Mouse (Mus musculus) frontal cortex, postnatal 25 days (tissue): ENCODE results near the gene Gamt.

Experiments used
- DNase-seq, 2 experiments: peaks; one replicate each; pipeline ENCODE4 v3.0.0; 2022; ENCODE audit warnings: low spot score in 2 of 2

Gene Gamt

DNA sequence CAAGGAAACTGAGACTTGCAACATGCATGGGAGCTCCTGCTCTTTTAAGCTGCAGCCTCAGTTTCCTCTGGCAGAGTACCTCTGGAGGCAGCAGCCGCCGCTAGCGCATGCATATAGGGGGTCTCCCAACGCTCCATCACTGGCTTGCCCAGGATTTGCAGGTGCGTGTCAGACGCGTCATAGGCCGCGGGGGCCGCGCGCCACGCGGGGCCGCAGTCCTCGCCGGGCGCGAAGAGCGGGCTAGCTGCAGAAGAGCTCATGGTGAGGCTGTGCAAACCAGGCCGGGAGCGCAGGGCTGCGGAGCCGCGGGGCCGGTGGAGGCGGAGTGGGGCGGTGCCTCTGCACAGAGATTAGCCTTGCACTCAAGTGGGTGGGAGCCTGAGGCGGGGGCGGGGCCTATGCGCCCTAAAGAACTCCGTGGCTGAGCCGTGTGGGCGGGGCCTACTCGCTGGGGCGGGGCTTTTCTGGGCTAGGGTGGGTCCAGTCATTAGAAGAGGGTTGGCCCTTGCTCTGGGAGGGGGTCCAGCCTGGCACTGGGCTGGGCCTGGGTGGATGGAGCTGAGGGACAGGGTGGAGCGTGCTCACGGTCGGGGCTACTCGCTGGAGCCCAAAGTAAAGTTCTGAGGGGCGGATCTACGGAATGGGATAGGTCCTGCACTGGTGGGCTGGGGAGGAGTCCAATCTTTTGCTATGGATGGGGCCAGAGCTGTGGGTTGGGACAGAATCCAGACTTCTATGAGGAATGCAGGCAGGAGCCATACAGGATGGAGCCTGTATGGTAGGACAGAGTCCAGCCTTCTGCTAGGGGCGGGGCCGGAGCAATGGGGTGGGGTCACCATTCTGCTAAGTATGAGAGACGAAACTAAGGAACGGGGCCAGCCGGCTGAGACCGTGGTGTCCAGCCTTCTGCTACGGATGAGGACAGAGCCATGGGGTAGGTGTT lies at the start of gene Gamt, which contains the start of gene Dazap1:
Gene Gamt (minus strand): TSS at position 371 of the 943 bp plus-strand sequence.
Gene Dazap1 (plus strand): TSS at position 845 of the 943 bp plus-strand sequence.
- DNase-seq: peak; percentile 74 to 81

DNA sequence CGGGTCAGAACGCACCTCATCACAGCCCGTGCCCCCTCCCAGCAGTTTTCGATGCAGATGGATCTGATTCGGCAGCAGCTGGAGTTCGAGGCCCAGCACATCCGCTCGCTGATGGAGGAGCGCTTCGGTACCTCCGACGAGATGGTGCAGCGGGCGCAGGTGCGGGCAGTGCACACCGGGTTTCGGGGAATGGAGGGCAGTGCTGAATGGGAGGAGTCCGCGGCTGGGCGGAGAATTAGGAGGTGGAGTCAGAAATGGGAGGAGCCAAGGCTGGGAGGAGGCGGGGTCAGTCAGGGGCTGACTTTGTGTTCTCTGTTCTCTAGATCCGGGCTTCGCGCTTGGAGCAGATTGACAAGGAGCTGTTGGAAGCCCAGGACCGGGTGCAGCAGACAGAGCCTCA lies 44.0 kb upstream of the Gamt start:
- no peak for DNase-seq

DNA sequence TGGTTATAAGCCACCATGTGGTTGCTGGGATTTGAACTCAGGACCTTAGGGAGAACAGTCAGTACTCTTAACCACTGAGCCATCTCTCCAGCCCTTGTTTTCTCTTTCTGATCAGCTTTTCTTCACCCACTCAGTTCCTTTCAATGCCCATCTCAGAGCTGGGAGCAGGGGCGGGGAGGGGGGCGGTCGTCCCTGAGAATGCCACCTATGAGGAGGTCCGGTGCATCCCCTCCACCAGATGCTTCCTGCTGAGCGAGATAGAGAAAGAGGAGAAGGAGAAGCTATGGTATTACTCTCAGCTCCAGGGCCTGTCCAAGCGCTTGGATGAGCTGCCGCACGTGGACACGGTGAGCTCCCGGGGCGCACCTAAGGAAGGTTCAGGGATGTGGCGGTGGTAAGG lies 43.6 kb upstream of the Gamt start:
- DNase-seq: no peak

DNA sequence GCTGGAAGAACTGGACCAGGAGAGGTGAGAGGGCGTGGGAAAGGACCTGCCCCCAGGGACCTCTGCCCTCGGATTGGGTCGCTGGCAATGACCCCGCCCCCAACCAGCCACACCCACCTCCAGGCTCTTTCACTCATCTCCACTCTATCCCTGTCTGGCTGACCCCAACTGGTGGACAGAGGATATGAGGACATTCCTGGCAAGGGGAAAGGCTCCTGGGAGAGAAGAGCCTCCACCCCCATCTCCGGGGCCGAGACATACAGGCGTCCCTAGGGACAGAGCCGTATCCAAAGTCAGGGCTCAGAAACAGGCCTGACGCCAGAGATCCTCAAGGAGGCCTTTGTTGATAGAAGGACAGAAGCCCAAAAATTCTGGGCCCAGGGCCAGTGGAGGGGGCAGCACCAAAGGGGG lies 41.7 kb upstream of the Gamt start:
- no peak for DNase-seq

DNA sequence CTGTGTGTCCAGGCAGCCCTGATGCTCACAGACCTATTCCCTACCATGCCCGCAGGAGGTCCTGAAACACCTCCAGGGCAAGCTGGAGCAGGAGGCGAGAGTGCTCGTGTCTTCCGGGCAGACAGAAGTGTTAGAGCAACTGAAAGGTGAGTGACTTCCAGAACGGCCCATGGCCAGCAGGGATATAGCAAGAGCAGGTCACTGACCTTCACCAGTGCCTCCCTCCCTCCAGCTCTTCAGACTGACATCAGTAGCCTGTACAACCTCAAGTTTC lies 41.2 kb upstream of the Gamt start:
- DNase-seq: no peak

DNA sequence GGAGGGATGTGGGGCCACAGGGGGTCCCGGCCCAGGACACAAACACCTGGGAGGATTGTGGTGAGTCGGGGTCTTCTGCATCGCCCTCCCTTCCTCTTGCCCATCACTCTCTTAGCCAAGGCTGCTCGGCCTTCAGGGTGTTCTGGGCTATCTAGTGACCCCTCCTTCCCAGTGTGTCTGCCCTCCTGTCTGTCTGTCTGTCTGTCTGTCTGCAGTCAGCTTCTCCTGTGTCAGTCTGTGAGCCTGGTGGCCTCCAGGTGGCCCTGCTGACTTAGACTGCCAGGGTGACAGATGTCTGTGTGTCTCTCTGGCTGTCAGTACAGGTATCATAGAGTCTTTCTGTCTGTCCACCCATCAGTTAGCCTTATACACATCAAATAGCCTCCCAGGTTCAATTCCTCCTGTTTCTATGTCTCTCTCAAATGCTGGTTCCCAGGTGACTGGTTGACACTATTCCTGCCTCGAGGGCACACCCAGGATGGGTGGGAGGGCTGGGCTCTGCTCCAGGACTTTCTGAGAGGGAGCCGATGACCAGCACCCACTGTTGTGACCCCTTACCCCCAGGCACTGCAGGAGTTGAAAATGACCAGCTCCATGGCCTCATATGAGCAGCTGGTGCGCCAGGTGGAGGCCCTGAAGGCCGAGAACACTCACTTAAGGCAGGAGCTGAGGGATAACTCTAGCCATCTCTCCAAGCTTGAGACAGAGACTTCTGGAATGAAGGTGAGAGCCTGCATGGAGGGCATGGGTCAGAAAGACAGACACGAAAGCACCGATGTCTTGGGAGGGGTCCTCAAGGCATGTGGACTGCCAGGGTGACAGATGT lies 40.7 kb upstream of the Gamt start:
- no peak for DNase-seq

DNA sequence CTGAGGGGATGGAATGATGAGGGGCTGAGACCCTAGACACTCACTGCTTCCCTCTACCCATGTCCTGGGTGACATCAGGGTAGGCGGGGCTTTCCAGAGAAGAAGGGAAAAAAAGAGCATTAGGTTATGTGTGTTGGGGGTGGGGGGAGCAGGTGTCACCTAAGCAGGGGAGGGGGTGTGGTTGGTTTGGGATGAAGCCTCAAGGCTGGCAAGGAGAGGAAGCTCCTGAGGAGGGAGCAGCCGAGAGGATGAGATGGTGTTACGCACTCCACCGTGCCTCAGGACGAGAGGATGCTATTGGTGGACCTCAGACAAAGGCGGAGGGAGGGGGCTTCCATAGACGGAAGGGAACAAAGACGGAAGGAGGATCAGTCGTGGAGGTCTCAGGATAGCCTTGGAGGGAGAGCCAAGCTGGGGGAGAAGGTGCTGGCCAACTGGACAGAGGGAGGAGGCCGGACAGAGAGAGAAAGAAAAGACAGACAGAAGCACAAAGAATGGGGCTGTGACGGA lies 39.9 kb upstream of the Gamt start:
- no peak for DNase-seq

DNA sequence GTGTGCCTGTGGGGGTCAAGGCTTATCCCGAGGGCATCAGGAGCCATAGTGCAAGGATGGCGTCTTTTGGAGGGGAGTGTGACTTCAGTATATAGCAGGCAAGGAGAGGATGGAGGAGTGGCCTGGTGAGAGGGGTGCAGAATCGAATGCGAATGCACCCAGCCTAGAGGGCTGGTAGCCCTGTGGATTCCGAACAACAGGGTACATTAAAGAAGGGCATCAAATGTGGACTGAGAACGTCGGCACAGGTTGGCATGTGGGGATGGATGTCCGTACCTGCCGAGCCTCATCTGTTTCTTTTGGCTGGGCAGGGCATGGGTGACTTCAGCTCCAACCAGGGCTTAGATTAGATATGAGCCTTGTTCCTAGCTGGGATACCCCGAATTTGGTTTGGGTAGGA lies 39.0 kb upstream of the Gamt start:
- no peak for DNase-seq

DNA sequence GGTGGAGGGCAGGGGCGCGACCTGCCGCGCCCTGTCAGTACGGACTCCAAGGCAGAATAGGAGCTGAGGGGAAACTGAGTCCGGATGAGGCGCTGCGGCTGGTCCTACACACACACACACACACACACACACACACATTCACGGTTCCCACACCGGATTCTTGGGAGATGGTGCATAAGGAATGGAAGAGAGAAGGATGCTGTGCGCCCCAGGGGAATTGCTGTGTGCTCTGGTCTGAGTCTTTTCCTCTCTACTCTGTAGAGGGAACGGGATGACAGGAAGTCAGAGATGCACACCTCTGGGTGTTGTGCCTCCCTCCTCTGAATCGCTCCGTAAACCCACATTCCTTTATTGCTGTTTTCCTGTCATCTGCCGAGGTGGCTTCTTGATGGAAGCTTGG lies 38.5 kb upstream of the Gamt start:
- DNase-seq: no peak

DNA sequence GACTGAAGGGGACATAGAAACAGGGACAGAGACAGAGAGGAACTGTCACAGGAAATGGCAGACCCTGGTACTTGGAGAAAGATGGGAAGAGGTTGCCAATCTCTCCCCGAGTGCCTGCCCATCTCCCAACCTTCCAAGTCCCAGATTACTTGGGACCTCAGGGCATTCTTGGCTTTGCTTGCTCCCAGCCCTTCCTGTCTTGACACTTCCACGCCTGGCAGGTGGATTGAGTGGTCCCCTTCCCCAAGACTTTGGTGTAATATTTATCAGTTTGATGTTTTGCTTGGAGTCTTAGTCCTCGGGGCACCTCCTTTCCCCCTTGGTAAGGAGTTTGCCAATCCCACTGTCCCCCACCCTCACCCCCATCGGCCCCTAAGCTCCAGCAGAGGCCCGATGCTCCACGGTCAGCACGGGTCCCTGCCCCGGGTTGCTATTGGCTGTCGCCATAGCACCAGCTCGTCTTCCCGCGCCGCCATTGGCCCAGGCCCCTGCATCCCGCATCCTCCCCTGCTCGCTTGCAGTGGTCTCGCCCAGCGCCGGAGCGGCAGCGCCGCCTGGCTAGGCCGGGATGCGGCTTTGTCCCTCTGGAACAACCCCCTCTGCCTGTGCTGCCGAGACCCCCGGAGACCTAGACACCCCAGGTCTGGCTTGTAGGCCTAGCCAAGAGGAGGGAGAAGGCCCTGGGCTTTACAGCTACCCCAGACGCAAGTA lies 37.9 kb upstream of the Gamt start:
- DNase-seq: peak; percentile 78 to 85

DNA sequence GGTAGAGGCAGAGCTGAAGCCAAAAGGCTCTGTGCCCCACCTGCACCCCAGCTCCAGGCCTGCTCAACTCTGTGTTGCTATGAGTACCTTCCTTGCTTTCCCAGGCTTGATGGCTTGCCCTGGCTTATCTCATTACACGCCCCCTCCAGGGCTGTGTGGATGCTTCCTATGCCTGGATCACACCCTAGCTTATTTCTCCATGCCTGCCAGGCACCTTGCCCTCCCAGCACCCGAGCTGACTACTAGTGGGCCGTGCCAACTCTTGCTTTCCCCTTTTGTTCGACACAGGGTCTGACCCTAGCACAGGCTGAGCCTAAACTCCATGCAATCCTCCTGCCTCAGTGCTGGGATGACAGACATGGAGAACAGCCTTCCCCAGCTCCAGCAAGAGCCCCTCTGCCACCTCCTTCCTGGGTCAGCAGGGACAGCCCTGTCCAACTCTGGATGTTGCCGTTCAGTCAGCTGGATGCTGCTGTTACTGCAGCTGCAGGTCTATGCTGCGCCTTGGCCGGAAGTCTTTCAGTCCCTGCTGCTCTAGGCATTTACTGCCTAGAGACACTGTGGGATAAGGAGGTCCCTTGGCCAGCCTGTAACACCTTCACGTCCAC lies 36.8 kb upstream of the Gamt start:
- no peak for DNase-seq

DNA sequence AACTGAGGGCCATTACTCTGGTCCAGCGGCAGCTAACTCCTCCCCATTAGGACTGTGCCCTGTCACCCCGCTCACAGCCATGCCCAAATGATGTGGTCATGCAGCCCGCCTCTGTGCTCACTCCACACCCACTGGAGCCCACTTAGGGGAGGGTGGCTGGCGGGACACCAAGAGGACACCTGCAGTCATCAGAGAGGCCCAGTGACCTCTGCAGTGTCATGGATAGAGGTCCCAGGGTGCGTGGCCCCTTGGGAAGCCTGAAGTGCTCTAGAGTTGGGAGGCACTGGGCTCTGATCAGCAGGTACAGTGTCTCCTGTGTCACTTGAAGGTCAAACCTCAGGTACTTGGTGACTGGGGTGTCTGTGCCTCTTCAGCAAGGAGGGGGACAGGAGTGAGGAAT lies 36.0 kb upstream of the Gamt start:
- no peak for DNase-seq

DNA sequence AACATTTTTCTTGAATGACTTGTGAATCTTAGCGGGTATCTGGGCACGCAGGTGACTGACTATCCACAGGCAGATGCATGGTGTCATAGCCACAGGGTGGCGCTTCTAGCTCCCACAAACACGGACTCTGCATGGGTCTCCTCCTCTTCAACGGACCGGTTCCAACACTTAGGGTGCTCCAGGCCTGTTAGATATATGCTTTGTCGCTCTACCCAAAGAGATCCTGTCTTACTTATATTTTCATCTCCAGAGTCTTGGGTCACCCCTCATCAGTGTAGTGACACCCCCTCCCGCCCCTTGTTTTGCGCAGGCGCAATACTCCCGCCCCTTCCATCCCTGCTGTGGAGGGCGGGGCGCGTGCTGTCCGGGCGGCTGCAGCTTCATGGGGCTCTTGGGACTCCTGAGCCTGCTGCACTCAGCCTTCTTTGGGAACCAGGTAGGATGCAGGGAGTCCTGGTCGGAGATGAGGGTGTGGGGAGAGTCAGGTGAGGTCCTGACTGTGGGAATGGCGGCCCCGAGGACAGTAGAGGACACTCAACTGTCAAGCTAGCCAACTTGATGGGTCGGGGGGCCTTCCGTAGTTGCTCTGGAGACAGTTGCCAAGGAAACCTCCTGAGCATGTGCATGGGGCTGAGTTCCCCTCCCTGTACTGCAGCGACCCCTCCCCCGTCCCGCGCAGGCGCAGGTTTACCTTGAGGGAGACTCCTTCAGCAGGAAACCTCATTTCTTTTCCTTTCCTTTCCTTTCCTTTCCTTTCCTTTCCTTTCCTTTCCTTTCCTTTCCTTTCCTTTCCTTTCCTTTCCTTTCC lies 35.0 kb upstream of the Gamt start, which contains the start of gene Apc2:
Gene Apc2 (plus strand): TSS at position 360 of the 808 bp plus-strand sequence.
- DNase-seq: peak; percentile 65 to 70

DNA sequence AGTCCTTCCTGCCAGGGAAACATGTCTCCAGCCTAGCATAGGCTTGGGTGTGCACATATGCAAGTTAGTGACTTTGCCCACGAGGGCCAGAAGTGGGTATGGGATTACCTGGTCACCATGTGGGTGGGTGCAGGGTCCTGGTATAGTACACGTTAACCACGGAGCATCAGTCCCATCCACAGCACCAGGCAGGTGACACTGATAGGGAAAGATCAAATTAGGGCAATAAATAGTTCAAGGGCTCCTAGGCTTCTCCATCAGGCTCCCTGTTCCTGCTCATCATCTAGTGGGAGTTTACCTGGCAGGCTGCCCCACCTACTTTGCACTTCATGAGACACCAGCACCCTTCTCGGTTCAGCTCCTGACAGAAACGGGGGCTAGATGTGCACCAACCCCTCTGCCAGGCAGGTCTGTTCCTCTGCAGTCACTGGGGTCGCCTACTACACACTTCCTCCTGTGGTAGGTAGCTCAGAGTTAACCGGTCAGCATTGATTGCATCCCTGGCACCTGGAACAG lies 34.0 kb upstream of the Gamt start:
- DNase-seq: no peak

DNA sequence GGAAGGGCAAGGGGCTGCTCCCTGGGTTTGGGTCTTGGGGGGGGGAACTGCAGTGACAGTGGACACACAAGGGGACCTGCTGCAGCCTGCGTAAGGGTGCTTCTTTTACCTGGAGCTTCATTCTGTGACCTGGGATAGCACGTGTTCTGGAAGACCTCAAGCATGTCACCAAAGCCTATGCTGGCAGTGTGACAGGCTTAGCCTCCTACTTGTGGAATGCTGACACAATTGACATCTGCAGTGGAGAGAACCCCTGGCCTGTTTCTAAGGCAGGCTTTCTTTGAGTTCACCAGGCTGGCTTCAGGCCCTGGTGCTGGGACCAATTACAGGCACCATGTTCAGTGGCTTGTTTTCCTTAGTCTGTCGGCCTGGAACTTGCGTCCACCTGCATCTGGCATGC lies 33.5 kb upstream of the Gamt start:
- DNase-seq: no peak

DNA sequence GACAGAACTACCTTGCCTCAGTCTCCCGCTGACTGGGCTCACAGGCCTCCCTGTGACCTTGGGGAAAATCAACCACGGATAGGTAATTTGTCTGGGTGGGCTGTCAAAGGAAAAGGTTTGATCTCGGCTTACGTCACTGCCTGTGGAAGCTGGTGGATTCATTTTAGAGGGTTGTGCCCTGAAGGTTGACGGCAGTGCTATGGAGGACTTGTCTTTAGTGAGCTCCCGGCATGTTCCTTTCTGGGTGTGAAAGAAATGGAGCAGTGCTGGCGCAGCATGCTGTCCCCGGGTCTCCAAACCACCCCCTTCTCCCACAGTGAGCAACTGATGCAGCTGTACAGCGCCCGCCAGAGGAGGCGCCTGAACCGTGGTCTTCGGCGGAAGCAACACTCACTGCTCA lies 32.5 kb upstream of the Gamt start:
- DNase-seq: no peak

DNA sequence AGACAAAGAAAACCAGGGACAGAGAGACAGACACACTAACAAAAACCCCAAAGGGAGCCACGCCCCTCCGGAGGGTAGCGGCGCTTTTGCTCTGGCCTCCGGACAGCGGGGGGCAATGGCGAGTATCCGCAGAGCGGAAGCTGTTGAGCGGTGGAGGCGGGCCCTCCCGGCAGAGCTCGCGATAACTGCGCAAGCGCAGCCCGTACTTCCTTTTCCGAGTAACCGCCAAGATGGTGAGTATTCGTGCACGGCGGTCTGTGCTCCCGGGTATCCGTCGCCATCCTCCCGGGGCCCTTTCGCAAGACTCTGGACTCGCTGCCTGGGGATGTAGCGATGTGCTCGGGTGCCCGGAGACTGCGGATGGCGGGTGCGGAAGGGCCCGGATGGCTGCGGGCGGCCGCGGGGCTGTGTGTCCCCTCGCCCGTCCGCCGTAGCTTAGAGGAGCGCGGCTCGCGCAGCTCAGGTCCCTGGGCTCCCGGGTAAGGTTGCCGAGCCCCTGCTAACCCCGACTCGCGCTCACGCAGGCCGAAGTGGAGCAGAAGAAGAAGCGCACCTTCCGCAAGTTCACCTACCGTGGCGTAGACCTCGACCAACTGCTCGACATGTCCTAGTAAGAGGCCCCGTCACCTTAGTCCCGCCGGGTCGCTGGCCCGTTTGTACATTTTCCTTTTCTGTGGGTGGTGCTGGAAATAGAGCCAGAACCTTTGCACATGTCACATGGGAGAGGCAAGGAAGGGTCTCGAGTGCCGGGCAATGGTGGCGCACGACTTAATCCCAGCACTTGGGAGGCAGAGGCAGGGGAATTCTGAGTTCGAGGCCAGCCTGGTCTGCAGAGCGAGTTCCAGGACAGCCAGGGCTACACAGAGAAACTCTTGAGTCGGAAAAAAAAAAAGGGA lies 31.7 kb upstream of the Gamt start, which contains the start of gene Rps15:
Gene Rps15 (plus strand): TSS at position 203 of the 896 bp plus-strand sequence.
- DNase-seq: peak; percentile 78 to 91

DNA sequence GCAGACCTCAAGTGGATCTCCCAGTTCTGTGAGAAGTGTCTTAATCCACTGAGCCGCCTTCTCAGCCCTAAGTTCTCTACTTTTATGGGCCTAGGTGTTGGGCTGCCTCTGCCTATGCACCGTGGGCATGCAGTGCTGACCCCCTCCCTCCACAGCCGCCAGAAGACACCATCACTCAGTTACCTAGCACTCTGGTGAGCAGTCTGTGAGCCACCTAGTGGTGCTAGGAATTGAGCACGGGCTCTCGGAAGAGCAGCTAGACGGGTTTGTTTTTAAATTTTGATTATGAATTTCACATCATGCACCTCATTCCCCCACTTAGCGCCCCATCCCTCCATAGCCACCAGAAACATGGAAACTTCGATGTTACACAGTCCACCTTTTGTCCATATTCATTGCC lies 27.8 kb upstream of the Gamt start:
- no peak for DNase-seq

DNA sequence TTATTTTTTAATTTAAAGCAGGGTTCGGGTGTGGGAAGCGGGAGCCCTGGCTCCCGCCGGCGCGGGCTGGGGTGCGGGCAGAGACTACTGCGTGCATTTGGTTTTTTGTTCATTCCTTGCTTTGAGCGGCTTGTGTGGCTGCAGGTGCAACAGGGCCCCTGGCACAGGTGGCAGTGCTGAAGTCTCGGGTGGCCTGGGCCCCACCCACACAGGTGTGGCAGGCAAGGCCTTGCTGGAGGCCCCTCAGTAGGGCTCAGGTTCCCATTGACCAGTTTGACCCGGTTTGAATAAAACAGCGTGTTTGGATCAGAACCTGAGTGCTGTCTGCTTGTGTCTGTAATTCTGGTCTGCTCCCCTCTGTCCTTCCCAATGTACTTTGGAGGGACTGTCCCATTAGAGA lies 27.3 kb upstream of the Gamt start:
- no peak for DNase-seq
